Mouse (Mus musculus) thymus, postnatal 0 days (tissue): ENCODE results near the gene Dnm1. TPM values are rescaled to one million over a fixed set of nuclear protein-coding genes. Genes with fewer than 3 reads are reported as not detected.
"Not testable (repeated sequence)": the region's sequence is repeated elsewhere in the genome, so short reads cannot be mapped to it uniquely, and the experiment has no call there.

ENCODE experiments used
- DNase-seq: peaks from one replicate; pipeline ENCODE4 v3.0.0-alpha.2; 2015; ENCODE audit warnings: low spot score
- polyA plus RNA-seq: library from polyadenylated mRNA; unstranded; fragments of >200 nt; fragmentation: Nextera tagmentation; extraction: Ambion mirVana; gene quantifications from 2 replicates; pipeline ENCODE4 v1.2.1, GENCODE M21; 2015

Gene Dnm1
- polyA plus RNA-seq, 1 experiment from 2014 or later: 0.83 TPM

DNA sequence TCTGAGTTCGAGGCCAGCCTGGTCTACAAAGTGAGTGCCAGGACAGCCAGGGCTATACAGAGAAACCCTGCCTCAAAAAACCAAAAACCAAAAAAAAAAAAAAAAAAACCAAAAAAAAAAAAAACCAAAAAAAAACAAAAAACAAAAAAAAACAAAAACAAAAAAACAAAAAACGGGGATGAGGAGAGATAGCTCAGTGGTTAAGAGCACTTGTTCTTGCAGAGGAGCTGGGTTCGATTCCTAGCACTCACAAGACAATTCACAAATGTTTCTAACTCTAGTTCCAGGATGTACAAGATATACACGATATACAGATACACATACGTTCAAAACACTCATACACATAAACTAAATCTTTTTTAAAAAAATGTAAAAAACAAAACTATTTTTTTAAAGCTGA is 9.1 kb upstream of the Dnm1 start:
- not testable (repeated sequence) for DNase-seq

DNA sequence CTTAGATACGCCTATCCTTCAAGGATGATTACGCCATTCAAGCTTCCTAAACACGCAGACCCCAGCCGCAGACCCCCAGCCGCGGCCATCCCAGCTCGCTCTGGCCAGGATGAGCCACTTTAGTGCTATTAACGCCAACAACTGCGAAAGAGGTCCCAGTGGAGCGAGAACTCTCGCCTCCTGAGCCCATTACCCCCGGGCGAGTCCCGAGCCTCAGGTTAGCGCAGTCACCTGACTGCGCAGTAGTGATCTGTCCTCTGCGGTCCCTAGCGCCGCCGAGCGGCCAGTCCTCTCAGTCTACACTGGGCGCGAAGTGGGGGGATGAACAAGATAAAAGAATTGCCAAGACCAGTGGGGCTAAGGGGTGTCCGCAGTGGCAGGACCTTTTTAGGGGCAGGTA is 8.3 kb upstream of the Dnm1 start:
- DNase-seq: peak; percentile 35

DNA sequence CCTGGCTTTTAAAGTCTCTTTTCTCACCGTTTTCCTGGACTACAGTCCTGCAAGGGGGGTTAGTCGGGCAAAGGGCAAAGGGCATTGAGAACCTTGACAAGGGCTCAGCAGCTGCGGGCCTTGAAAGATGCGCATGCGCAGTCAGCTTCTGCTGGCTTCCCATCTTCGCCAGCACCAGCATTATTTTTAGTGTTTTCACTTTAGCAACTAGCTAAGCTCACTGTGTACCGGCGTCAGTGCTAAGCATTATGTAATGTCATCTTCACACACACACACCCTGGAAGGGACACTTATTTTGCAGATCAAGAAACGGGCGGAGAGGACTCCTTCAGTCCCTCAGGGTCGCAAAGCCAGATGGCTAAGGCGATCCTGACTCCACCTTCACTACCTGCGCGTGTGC is 7.6 kb upstream of the Dnm1 start:
- peak; percentile 76 for DNase-seq

DNA sequence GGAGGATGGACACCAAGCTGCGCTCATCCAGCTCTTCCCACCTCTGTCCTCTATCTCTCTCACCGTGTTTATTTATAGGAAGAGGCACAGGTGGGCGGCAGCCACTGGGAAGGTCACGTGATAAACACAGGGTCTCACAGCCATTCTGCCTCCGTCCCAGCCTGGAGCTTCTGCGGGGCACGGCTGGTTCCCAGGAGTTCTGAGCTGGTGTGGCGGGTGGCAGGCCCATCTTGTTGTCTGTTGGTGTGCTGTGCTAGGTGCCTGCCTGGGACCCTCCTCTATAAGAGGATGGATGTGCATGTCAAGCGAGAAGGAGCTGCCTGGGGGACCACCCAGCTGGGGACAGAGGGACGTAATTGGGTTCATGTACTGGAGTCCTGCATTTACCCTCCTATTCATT is 5.2 kb upstream of the Dnm1 start:
- DNase-seq: no peak

DNA sequence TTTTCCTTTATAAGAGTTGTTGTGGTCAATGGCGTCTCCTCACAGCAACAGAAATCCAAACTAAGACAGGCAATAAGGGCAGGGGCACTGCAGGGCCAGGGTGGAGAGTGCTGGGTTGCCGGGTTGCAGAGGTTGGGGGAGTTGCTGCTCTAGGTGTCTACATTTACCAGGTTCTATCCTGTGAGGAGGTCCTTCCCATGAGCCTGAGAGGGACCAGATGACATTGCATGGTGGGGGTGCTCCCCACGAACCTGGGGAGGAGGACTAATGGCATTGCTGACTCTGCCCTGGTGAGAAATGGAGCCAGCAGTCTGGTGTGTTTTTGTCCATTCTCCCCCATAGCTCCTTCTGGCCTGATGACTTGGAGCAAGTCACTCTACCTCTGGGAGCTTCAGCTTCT is 4.6 kb upstream of the Dnm1 start:
- DNase-seq: no peak

- no peak for DNase-seq
These were observed 3.1 kb upstream of the Dnm1 start for GRCm38 (mm10) chr2:32356216-32356615.

- DNase-seq: no peak
These were observed 1.3 kb upstream of the Dnm1 start for GRCm38 (mm10) chr2:32354336-32354895.

GRCm38 (mm10) chr2:32353836-32354235 is 698 bp upstream of the Dnm1 start:
- DNase-seq: no peak

- peak; percentile 55 for DNase-seq
These were observed 759 bp downstream of the Dnm1 start, which contains the start of gene Ciz1 for GRCm38 (mm10) chr2:32352151-32353006. Gene Ciz1 (plus strand): TSS chr2:32352327.

- peak; percentile 7 for DNase-seq
These were observed 1.6 kb downstream of the Dnm1 start for GRCm38 (mm10) chr2:32351471-32351961.

DNA sequence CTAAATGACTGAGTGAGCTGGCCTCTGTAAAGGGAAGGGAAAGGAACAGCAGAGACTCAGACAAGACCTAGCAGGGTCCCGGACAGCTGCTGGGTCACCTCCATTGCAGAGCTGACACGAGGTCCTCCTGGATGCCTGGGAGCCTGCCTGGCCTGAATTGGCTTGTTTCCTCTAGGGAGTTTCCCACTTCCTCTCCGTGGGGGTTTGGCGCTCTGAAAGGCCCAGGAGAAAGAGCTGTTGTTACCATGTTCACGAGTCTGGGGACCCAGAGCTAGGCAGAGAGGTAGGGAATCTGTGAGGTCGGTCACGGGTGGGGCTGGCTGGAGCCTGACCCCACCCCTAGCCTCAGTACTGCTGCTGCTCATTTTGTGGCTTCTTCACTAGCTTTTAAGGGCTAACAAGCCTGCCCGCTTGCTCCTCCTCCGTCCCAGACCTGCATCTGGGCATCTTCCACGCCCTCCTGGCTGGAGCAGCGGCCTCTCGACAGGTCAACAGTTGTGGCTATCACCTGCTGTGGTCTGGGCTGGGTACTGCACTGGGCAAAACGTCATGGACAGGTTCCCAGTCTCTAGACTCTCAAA is 2.6 kb downstream of the Dnm1 start:
- no peak for DNase-seq

- DNase-seq: no peak
These were observed 3.4 kb downstream of the Dnm1 start for GRCm38 (mm10) chr2:32349625-32350255.

GRCm38 (mm10) chr2:32348311-32348710 is 4.8 kb downstream of the Dnm1 start:
- DNase-seq: no peak

DNA sequence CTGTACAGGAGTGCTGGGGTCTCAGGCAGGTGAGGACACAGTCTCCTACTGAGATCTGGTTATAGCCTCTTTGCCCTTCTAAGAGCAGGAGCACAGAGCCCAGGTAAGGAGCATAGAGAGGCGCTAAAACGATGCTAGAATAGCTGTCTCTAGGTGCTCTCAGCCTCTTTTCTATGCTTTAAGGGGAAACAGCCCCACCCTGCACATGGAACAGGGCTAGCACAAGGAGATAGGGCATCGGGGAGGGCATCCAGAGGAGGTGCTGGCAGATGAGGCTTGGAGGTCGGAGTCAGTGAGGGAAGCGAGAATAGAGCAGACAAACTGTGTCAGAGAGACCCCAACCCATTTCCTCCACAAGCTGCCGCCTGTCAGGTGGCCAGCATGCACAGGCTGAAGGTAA is 6.1 kb downstream of the Dnm1 start:
- no peak for DNase-seq

DNA sequence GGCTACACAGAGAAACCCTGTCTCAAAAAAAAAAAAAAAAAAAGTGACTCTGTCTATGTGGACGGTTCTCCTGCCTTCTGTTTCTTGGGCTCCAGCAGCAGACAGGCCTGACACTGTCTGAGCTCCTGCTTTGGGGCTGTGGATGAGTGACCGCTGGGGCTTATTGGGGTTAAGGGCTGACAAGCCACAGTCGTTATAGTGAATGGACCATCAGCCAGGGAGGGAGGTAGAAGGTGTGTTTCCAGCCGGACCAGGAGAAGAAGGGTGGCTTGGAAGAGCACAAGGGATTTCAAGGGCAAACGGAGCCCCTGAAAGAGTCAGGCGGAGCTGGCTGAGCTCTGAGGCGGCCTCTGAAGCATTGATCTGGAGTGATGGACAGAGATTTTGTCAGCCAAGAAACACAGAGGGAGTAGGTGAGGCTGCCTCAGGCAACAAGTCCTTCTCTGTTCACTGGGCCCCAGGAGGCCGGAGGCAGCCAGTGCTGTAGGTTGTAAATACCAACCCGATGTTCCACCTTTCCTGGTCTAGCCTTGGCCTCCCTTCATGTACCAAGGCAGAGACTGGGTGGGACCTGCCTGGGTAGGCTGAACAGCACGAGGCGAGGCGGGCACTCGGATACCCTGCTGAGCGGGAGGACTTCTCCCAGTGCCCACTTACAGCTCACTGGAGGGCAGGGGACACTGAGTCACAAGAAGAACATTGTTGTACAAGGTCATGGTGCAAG is 8.4 kb downstream of the Dnm1 start:
- DNase-seq: no peak

DNA sequence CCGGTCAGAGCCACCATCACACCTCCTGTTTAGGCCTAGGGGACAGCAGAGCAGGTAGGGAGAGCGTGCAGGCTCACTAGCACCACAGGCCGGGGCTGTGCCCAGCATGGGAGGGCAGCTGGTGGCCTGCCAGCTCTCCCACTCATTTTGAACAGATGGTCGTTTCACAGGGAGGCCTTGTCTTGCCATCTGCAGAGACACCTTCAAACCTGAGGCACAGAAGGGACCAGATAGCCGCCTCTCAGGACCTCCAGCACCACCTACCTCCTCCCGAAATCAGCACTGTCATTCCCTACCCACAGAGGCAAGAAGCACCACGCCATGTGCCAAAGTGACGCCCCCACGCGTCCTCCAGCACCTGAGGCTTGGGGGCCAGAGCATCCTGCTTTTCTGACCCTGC is 9.1 kb downstream of the Dnm1 start:
- DNase-seq: no peak

DNA sequence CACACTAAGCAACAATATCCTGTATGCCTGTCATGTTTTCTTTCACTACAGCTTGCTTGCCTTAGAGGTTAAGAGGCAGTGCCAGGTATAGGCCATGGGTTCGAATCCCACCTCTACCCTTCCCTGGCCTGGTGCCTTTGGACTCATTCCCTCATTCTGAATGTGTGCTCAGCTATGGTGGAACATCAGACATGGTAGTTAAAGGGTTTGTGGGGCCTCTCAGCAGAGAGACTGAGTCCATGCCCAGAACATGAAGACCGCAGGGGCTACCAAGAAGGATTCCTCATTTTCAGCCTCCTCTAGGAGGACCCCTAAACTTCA is 9.8 kb downstream of the Dnm1 start:
- no peak for DNase-seq

GRCm38 (mm10) chr2:32342539-32343350 is 10.4 kb downstream of the Dnm1 start:
- no peak for DNase-seq

DNA sequence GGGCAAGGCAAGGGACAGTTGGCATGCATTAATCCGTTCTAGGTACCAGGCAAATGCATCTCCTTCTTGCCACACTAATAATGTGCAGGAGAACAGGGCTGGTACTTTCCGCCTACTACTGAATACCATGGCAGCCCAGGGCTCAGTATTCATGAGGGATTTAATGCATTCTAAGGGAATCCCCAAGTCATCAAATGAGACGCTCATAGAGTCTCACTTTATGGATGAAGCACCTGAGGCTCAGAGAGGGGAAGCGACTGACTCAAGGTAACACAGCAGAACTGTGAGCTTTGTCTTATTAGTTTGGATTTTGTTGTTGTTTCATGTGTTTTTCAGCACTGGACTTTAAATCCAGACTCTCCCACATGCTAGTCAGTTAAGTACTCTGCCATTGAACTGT is 11.1 kb downstream of the Dnm1 start:
- DNase-seq: no peak

DNA sequence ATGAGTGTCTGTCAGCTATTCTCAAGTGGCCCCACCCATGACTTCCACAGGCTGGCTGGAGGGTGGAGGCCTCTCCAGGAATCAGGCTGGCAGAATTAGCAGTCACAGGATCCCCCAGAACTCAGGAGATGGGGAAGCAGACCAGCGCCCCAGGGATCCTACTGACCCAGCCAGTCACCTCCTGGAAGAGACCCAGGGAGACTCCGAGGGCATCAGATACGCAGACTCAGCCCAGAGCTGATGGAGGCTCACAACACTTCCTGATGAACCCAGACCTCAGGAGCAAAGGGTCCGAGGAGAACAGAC is 11.6 kb downstream of the Dnm1 start:
- no peak for DNase-seq
